Mouse (Mus musculus) lung, postnatal 0 days (tissue): ENCODE measurements around the gene Camk2n1.
"Not testable (repeated sequence)": the region's sequence is repeated elsewhere in the genome, so short reads cannot be mapped to it uniquely, and the experiment has no call there.

Experiments used
- CTCF ChIP-seq: IDR thresholded peaks from 2 replicates; pipeline ENCODE4 v1.5.1; 2016; ENCODE audit warnings: antibody characterized with exemption, mild to moderate bottlenecking
- EP300 ChIP-seq: IDR thresholded peaks from 2 replicates; pipeline ENCODE4 v1.6.1; 2016; ENCODE audit warnings: antibody characterized with exemption, mild to moderate bottlenecking, control low read depth

- not testable (repeated sequence) for TF ChIP-seq CTCF, EP300
These were observed 28.5 kb upstream of the Camk2n1 start for GRCm38 (mm10) chr4:138425604-138426003.
